Mouse (Mus musculus) forebrain, embryonic 13.5 days (tissue): ENCODE measurements at regions not wholly inside any gene's neighbourhood (a gene's known extent, or its start where the extent isn't known, plus 50 kb on each side); places are given as distances from the start of the nearest gene placed in this dataset.

ENCODE experiments used
- ATAC-seq: fragments of 200-750 bp; cut with Nextera tagmentation; 2 replicates; pipeline ENCODE4 v1.8.0; 2017
- H3K27ac ChIP-seq: fragments of 300-500 bp; sonication (generic); 2 replicates; pipeline ENCODE4 v1.5.1; 2015; ENCODE audit warnings: inconsistent platforms, mild to moderate bottlenecking, moderate library complexity
- H3K27me3 ChIP-seq: fragments of 300-500 bp; sonication (generic); 2 replicates; pipeline ENCODE4 v1.6.1; 2015; ENCODE audit warnings: mild to moderate bottlenecking, inconsistent platforms
- H3K36me3 ChIP-seq: fragments of 300-500 bp; sonication (generic); 2 replicates; pipeline ENCODE4 v1.6.1; 2015; ENCODE audit warnings: mild to moderate bottlenecking, inconsistent platforms; ENCODE audit not compliant: poor library complexity, severe bottlenecking
- H3K4me1 ChIP-seq: fragments of 300-500 bp; sonication (generic); 2 replicates; pipeline ENCODE4 v1.6.1; 2015; ENCODE audit warnings: inconsistent platforms
- H3K4me2 ChIP-seq: fragments of 300-500 bp; sonication (generic); 2 replicates; pipeline ENCODE4 v1.6.1; 2015; ENCODE audit warnings: inconsistent platforms, mild to moderate bottlenecking, moderate library complexity
- H3K4me3 ChIP-seq: fragments of 300-500 bp; sonication (generic); 2 replicates; pipeline ENCODE4 v1.5.1; 2015; ENCODE audit warnings: mild to moderate bottlenecking, inconsistent platforms
- H3K9ac ChIP-seq: fragments of 300-500 bp; sonication (generic); 2 replicates; pipeline ENCODE4 v1.6.1; 2015; ENCODE audit warnings: mild to moderate bottlenecking, inconsistent platforms
- H3K9me3 ChIP-seq: fragments of 300-500 bp; sonication (generic); replicated peaks from 2 replicates; pipeline ENCODE4 v1.6.1; 2016; ENCODE audit warnings: inconsistent platforms
- WGBS: fragments of 180-500 bp; shearing (Covaris S2); methylation state at CpG from one replicate; pipeline ENCODE4 v1.1.7; 2015; 5-methylcytosine and 5-hydroxymethylcytosine counted together

DNA sequence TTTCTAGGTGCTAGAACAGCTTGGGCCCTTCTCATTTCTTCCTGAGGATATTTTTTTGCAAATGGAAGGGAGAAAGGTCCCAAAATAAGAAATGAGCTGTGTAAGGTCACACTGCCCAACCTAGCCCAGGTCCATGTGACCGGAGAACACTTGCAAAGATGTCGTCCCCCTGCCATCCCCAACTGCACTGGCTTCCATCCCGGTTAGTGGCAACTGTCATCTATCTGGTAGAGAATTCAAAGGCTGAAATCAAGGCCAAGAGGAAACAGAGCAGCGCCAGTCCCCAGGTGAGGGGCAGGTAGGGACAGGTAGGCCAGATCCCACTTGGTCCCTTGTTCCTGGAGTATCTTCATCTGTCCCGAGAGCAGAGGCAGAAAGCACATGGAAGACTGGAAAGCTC is 60.2 kb upstream of the Zmiz1 start:
- Histone ChIP-seq H3K27me3 (0 out of 2 replicates have a peak, but pooled peaks cover 2% of the 10 kb centered on the region), H3K4me3 (no peak overlapping the region), H3K4me1 (peaks cover 46% of the 10 kb centered on the region), H3K9me3 (no peaks in the 10 kb centered on the region), H3K4me2 (no peak overlapping the region), H3K27ac (peak overlapping the region; percentile 91; the same call in 1 of the 2 replicates), H3K36me3 (no peaks in the 10 kb centered on the region), H3K9ac (no peak overlapping the region)
- WGBS: 82% methylated on average over 5 of the region's 5 CpGs
- ATAC-seq: no peak

DNA sequence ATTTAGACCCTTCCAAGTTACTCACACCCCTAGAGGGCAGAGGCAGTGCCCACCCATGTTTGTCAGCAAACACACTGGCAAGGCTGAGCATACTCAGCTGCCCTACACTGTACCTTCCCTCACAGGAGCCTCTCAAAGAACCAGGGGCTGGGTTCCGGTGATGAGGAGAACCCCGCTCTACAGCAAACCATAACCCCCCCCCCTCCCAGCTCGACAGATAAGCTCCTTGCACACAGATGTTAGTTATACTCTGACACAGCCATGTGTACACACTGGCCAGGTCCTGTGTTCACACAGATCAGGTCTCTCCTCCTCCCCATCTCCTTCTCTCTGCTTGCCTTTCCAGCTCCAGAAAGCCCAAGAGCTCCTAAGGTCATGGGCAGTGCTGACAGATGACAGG is 59.7 kb upstream of the Zmiz1 start:
- no peak for ATAC-seq
- no peak overlapping the region for H3K9ac ChIP-seq
- no peaks in the 10 kb centered on the region for H3K9me3 ChIP-seq
- H3K36me3 ChIP-seq: no peaks in the 10 kb centered on the region
- no peak overlapping the region for H3K4me3 ChIP-seq
- peaks cover 46% of the 10 kb centered on the region for H3K4me1 ChIP-seq
- no peak overlapping the region for H3K27ac ChIP-seq
- 88% methylated on average over 3 of the region's 3 CpGs for WGBS
- H3K4me2 ChIP-seq: no peak overlapping the region
- H3K27me3 ChIP-seq: 0 out of 2 replicates have a peak, but pooled peaks cover 2% of the 10 kb centered on the region

DNA sequence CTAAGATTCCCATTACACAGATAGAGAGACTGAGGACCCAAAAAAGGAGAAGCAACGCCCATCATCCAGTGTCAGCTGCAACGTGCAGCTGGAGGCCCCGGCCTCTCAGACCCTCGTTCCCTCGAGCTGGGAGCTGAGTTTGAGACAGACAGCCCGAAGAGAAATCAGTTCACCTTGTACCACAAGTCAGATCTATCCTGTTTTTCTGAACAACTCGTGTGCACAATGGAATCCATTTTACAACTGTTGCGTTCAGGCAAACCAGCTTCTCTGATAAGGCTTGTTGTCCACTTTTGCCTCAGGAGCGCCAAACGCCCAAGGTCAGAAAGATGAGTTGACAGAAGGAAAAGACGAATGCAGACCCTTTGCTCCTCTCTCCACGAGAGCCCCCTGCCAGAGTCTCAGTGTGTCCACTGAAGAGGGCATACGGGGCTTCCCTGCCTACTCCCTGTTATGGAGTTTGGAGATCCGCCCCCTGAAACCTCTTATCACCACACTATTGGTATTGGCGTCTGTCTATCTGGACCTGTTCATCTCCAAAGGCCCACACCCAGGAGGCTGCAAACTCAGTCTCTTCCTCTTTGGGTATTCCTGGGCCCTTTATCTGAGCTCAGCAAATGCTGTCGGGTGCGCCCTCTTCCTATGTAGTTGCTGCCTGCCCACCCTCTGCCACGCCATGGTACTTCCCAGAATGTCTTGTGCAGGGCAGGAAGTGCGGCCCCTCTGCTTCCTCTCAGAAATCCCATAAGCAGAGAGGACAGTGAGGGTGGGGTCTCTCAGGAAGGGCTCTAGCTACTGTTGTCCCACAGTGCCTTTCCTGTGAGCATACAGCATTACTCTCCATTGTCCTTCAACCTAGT is 57.7 kb upstream of the Zmiz1 start:
- 0 out of 2 replicates have a peak, but pooled peaks cover 2% of the 10 kb centered on the region for H3K27me3 ChIP-seq
- WGBS: 88% methylated on average over 19 of the region's 19 CpGs
- H3K4me1 ChIP-seq: peaks cover 40% of the 10 kb centered on the region
- no peak overlapping the region for H3K9ac ChIP-seq
- no peak overlapping the region for H3K4me3 ChIP-seq
- no peak overlapping the region for H3K4me2 ChIP-seq
- H3K9me3 ChIP-seq: no peaks in the 10 kb centered on the region
- ATAC-seq: no peak
- H3K27ac ChIP-seq: no peak overlapping the region
- H3K36me3 ChIP-seq: no peaks in the 10 kb centered on the region

DNA sequence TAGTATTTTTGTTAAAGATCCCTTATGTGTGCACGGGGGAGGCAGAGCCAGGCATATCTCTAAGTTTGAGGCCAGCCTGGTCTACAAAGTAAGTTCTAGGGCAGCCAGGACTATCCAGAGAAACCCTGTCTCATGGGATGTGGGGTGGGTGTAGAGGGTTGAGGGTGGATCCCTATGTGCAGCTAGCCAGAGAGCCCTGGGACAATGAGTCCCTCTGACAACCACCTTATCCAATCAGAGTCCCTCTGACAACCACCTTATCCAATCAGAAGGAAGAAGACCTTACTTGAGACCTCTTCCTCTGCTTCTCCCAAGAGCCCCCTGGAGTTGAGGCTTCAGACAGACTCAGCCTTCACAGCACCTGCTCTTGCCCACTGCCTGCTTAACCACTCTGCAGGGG is 56.6 kb upstream of the Zmiz1 start:
- 88% methylated on average over 1 of the region's 1 CpGs for WGBS
- H3K4me3 ChIP-seq: no peak overlapping the region
- no peak for ATAC-seq
- no peaks in the 10 kb centered on the region for H3K9me3 ChIP-seq
- H3K36me3 ChIP-seq: no peaks in the 10 kb centered on the region
- no peak overlapping the region for H3K27ac ChIP-seq
- H3K9ac ChIP-seq: no peak overlapping the region
- H3K4me2 ChIP-seq: no peak overlapping the region
- H3K4me1 ChIP-seq: peaks cover 29% of the 10 kb centered on the region
- H3K27me3 ChIP-seq: 0 out of 2 replicates have a peak, but pooled peaks cover 2% of the 10 kb centered on the region

GRCm38 (mm10) chr14:25405191-25405590 is 53.8 kb upstream of the Zmiz1 start:
- no peaks in the 10 kb centered on the region for H3K9me3 ChIP-seq
- H3K4me1 ChIP-seq: peaks cover 7% of the 10 kb centered on the region; the same call in 1 of the 2 replicates
- ATAC-seq: no peak
- no peak overlapping the region for H3K9ac ChIP-seq
- no peaks in the 10 kb centered on the region for H3K36me3 ChIP-seq
- 71% methylated on average over 4 of the region's 4 CpGs for WGBS
- H3K4me3 ChIP-seq: no peak overlapping the region
- H3K4me2 ChIP-seq: no peak overlapping the region
- H3K27ac ChIP-seq: no peak overlapping the region
- 0 out of 2 replicates have a peak, but pooled peaks cover 2% of the 10 kb centered on the region for H3K27me3 ChIP-seq

GRCm38 (mm10) chr14:25406059-25406458 is 52.9 kb upstream of the Zmiz1 start:
- no peak for ATAC-seq
- H3K4me3 ChIP-seq: no peak overlapping the region
- H3K9ac ChIP-seq: no peak overlapping the region
- no peaks in the 10 kb centered on the region for H3K36me3 ChIP-seq
- H3K4me2 ChIP-seq: no peak overlapping the region
- H3K4me1 ChIP-seq: peaks cover 7% of the 10 kb centered on the region; the same call in 1 of the 2 replicates
- H3K9me3 ChIP-seq: no peaks in the 10 kb centered on the region
- H3K27me3 ChIP-seq: 0 out of 2 replicates have a peak, but pooled peaks cover under 1% of the 10 kb centered on the region
- H3K27ac ChIP-seq: no peak overlapping the region
- 90% methylated on average over 3 of the region's 3 CpGs for WGBS

DNA sequence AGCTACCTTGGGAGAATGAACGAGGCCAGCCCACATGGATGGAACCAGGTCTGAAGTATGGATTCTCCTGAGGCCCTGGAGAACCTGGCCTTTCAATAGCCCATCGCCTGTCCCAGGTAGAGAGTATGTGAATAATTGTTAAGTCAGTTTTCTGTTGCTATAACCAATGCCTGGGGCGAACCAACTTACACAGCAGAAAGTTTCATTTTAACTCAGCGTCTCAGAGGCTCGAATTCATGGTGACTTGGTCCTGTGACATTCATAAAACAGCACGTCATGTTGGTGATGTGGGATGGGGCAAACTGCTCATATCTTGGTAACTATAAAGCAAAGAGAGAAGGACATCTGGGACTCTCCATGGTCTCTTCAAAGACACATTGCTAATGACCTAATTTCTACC is 52.4 kb upstream of the Zmiz1 start:
- H3K4me2 ChIP-seq: no peak overlapping the region
- no peak for ATAC-seq
- H3K9ac ChIP-seq: no peak overlapping the region
- peaks cover 7% of the 10 kb centered on the region; the same call in 1 of the 2 replicates for H3K4me1 ChIP-seq
- WGBS: 93% methylated on average over 6 of the region's 6 CpGs
- H3K27me3 ChIP-seq: no peaks in the 10 kb centered on the region
- H3K27ac ChIP-seq: no peak overlapping the region
- no peaks in the 10 kb centered on the region for H3K9me3 ChIP-seq
- no peak overlapping the region for H3K4me3 ChIP-seq
- H3K36me3 ChIP-seq: no peaks in the 10 kb centered on the region

GRCm38 (mm10) chr14:25407111-25407510 is 51.9 kb upstream of the Zmiz1 start:
- no peak for ATAC-seq

More at GRCm38 (mm10) chr14:25407111-25407510, 51.9 kb upstream of the Zmiz1 start:
- no peaks in the 10 kb centered on the region for H3K9me3 ChIP-seq
- no peaks in the 10 kb centered on the region for H3K27me3 ChIP-seq
- H3K4me2 ChIP-seq: no peak overlapping the region
- no peak overlapping the region for H3K4me3 ChIP-seq
- H3K9ac ChIP-seq: no peak overlapping the region
- no peak overlapping the region for H3K27ac ChIP-seq
- H3K36me3 ChIP-seq: no peaks in the 10 kb centered on the region
- peaks cover 7% of the 10 kb centered on the region; the same call in 1 of the 2 replicates for H3K4me1 ChIP-seq
- 82% methylated on average over 7 of the region's 7 CpGs for WGBS
